Mouse (Mus musculus) G1E (cell line): ENCODE results near the gene Gmnn. TPM values are rescaled to one million over a fixed set of nuclear protein-coding genes. Genes with fewer than 3 reads are reported as not detected.

Source experiments
- ATAC-seq: 2 replicates; pipeline ENCODE4 v1.8.0; 2016; ENCODE audit warnings: mild to moderate bottlenecking; ENCODE audit not compliant: insufficient number of reproducible peaks, poor library complexity, low FRiP score, severe bottlenecking; ENCODE audit errors: extremely low read depth
- DNase-seq: peaks from one replicate; pipeline ENCODE4 v3.0.0; 2012; ENCODE audit warnings: low spot score
- H3K27me3 ChIP-seq: 2 replicates; pipeline ENCODE4 v1.6.1; 2012; ENCODE audit warnings: mild to moderate bottlenecking, low read length, inconsistent platforms; ENCODE audit not compliant: insufficient read depth
- H3K36me3 ChIP-seq: replicated peaks from 2 replicates; pipeline ENCODE3; 2012; ENCODE audit warnings: mild to moderate bottlenecking, inconsistent platforms
- H3K4me1 ChIP-seq: 2 replicates; pipeline ENCODE4 v1.6.1; 2012; ENCODE audit warnings: low read depth, low read length, inconsistent platforms, mixed read lengths; ENCODE audit not compliant: insufficient read depth
- H3K4me3 ChIP-seq: 2 replicates; pipeline ENCODE4 v1.5.1; 2012; ENCODE audit warnings: low read depth, mild to moderate bottlenecking, inconsistent platforms, low read length, moderate library complexity, mixed read lengths
- H3K9me3 ChIP-seq: replicated peaks from 2 replicates; pipeline ENCODE4 v1.6.1; 2012; ENCODE audit warnings: inconsistent platforms
- CTCF ChIP-seq: IDR thresholded peaks from 2 replicates; pipeline ENCODE4 v1.5.1; 2012; ENCODE audit warnings: low read depth, low read length, inconsistent platforms, mixed read lengths
- GATA1 ChIP-seq: IDR thresholded peaks from 2 replicates; pipeline ENCODE4 v1.6.1; 2012; ENCODE audit warnings: borderline replicate concordance, low read length, inconsistent platforms, mixed read lengths
- GATA2 ChIP-seq: IDR thresholded peaks from 2 replicates; pipeline ENCODE4 v1.6.1; 2012; ENCODE audit warnings: low read depth, low read length, inconsistent platforms, borderline replicate concordance
- POLR2AphosphoS5 ChIP-seq: IDR thresholded peaks from 2 replicates; pipeline ENCODE4 v1.6.1; 2012; ENCODE audit warnings: low read depth, low read length, inconsistent platforms; ENCODE audit not compliant: insufficient replicate concordance
- TAL1 ChIP-seq: conservative IDR thresholded peaks from 2 replicates; pipeline ENCODE4 v1.6.1; 2012; ENCODE audit warnings: low read depth, low read length, inconsistent platforms, mixed read lengths
- polyA plus RNA-seq: library from polyadenylated mRNA; stranded (reverse); fragments of >175 nt; gene quantifications from 2 replicates; pipeline ENCODE4 v1.2.3, GENCODE M21; 2012
- total RNA-seq, 2 experiments: library from RNA; stranded (forward) in 1 of 2; stranded (reverse) in 1 of 2; fragments of 200-1000 nt in 1 of 2; fragments of >200 nt in 1 of 2; fragmentation: Nextera tagmentation in 1 of 2; gene quantifications; 2 replicates each; pipeline ENCODE4 v1.2.3; 2014 to 2017

The Gmnn gene
- total and polyA plus RNA-seq, 3 experiments: 18.8 to 295 (median 57.2) TPM

DNA sequence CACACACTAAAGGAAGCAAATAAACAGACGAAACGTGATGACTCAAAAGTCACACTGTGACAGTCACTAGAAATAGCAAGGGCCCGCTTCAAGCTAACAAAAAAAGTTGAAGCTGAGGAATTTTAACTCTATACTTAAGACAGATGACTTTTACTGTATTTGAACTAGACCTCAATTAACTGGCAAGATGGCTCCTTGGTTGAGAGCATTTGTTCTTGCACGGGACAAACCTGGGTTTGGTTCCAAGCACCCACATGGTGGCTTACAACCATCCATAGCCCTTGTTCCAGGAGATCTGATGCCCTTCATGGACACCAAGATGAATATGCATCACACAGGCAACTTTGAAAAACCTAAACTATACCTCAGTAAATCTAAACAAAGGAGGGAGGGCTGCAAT, 531 bp upstream of the Gmnn start:
- peaks cover 44% of the 10 kb centered on the region for H3K4me1 ChIP-seq
- peak overlapping the region; percentile 93 for H3K4me3 ChIP-seq
- H3K27me3 ChIP-seq: no peaks in the 10 kb centered on the region
- no peak for ATAC-seq
- no peak for DNase-seq
- TF ChIP-seq POLR2AphosphoS5 (no peak), GATA1 (no peak), CTCF (no peak), GATA2 (no peak), TAL1 (no peak)
- H3K9me3 ChIP-seq: no peaks in the 10 kb centered on the region
- H3K36me3 ChIP-seq: peaks cover 35% of the 10 kb centered on the region

DNA sequence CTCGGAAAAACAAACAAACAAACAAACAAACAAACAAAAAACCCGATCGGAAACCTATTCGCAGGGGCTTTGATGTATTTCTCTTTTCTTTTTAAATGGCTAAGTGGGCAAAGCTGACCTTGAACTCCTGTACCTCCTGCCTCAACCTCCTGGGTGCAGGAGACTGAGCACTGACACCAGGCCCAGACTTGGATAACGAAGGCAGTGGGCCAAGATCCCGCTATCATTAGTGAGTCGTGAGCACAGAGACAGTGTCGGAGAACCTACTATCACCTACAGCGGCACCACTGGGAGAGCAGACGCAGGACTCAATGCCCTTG, 680 bp downstream of the Gmnn start:
- Histone ChIP-seq H3K36me3 (peaks cover 47% of the 10 kb centered on the region), H3K27me3 (no peaks in the 10 kb centered on the region), H3K9me3 (no peaks in the 10 kb centered on the region), H3K4me1 (peaks cover 44% of the 10 kb centered on the region), H3K4me3 (peak overlapping the region; percentile 93)
- ATAC-seq (no peak), DNase-seq (no peak)
- no peak for TF ChIP-seq CTCF
- TF ChIP-seq POLR2AphosphoS5: 0 out of 2 replicates have a peak, but pooled peaks have one; percentile 34
- no peak for TF ChIP-seq GATA2
- no peak for TF ChIP-seq GATA1
- TF ChIP-seq TAL1: no peak

DNA sequence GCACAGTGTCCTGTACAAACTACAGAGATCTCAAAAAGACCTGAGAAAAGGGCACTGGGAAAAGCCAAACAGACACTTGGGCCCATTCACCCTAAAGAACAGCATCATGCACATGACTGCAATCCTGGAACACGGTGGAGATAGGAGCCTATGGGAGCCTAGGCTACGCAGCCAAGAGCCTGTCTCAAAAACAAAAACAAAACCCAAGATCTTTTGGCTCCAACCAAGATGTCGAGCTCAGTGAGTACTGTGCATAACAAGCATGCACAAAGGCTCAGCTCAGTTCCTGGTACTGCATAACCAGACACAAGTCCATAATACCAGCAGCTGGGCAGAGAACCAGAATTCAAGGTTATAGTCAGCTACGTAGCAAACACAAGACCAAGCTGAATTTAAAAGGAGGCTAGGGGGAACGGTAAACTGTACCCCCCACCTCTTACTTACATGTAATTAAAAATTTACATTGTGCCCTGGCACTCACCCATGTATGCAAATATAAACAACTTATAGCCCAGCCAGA, 1.3 kb downstream of the Gmnn start:
- peaks cover 44% of the 10 kb centered on the region for H3K4me1 ChIP-seq
- peak overlapping the region; percentile 93 for H3K4me3 ChIP-seq
- ATAC-seq (no peak), DNase-seq (no peak)
- H3K27me3 ChIP-seq: no peaks in the 10 kb centered on the region
- H3K36me3 ChIP-seq: peaks cover 53% of the 10 kb centered on the region
- no peak for TF ChIP-seq CTCF
- no peak for TF ChIP-seq GATA1
- no peak for TF ChIP-seq GATA2
- TF ChIP-seq POLR2AphosphoS5: no peak
- TF ChIP-seq TAL1: no peak
- no peaks in the 10 kb centered on the region for H3K9me3 ChIP-seq

GRCm38 (mm10) chr13:24759451-24759850, 2.3 kb downstream of the Gmnn start:
- Histone ChIP-seq H3K4me3 (peak overlapping the region; percentile 50; the same call in 1 of the 2 replicates), H3K36me3 (peaks cover 63% of the 10 kb centered on the region)
- TF ChIP-seq POLR2AphosphoS5 (no peak), TAL1 (0 out of 2 replicates have a peak, but pooled peaks have one; percentile 7), CTCF (no peak), GATA1 (no peak), GATA2 (no peak)

DNA sequence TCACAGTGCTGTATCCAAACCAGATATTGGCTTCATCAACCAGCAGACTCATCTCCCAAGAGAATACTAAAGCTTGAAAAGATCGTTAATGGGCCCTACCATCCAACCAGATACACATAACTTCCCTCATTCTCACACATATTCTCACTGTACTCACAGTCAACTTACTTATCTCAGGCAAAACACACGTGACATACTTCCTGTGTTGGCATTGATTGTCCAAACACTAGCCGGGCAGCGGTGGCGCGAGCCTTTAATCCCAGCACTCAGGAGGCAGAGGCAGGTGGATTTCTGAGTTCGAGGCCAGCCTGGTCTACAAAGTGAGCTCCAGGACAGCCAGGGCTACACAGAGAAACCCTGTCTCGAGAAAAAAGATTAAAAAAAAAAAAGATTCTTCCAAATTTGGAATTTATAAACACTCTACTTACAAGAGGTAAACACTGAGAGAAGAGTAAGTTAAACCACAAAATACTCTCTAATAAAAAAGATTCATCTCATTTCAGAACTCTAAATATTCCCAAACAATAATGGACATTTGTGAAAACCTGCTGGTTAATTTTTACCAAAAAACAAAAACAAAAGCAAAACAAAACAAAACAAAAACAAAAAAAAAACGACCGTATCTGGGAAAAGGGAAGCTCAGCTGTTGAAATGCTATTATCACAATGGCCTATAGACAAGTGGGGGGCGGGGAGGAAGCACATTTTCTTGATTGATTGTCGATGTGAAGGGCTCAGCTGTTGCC, 3.7 kb downstream of the Gmnn start:
- no peak for DNase-seq
- ATAC-seq: no peak
- H3K4me3 ChIP-seq: peak overlapping the region; percentile 8; the same call in 1 of the 2 replicates
- H3K9me3 ChIP-seq: no peaks in the 10 kb centered on the region
- H3K4me1 ChIP-seq: peaks cover 39% of the 10 kb centered on the region
- TF ChIP-seq POLR2AphosphoS5: no peak
- no peak for TF ChIP-seq GATA1
- no peak for TF ChIP-seq CTCF
- no peak for TF ChIP-seq TAL1
- TF ChIP-seq GATA2: no peak
- no peaks in the 10 kb centered on the region for H3K27me3 ChIP-seq
- peaks cover 76% of the 10 kb centered on the region for H3K36me3 ChIP-seq

More at GRCm38 (mm10) chr13:24759451-24759850, 2.3 kb downstream of the Gmnn start:
- Histone ChIP-seq H3K4me1 (peaks cover 47% of the 10 kb centered on the region), H3K9me3 (no peaks in the 10 kb centered on the region), H3K27me3 (no peaks in the 10 kb centered on the region)
- no peak for DNase-seq
- ATAC-seq: no peak

GRCm38 (mm10) chr13:24756756-24757155, 5.0 kb downstream of the Gmnn start:
- no peak for DNase-seq

More at GRCm38 (mm10) chr13:24756756-24757155, 5.0 kb downstream of the Gmnn start:
- Histone ChIP-seq H3K9me3 (no peaks in the 10 kb centered on the region), H3K27me3 (no peaks in the 10 kb centered on the region), H3K4me1 (peaks cover 31% of the 10 kb centered on the region), H3K36me3 (peaks cover 83% of the 10 kb centered on the region), H3K4me3 (no peak overlapping the region)
- ATAC-seq: no peak
- TF ChIP-seq GATA2: no peak
- no peak for TF ChIP-seq TAL1
- no peak for TF ChIP-seq POLR2AphosphoS5
- no peak for TF ChIP-seq CTCF
- TF ChIP-seq GATA1: no peak
